Mouse (Mus musculus) myocyte (in vitro differentiated cells): ENCODE results near the gene Ptpro.

ENCODE experiments used
- CEBPB ChIP-seq: IDR thresholded peaks from 2 replicates; pipeline ENCODE4 v1.6.1; 2011; ENCODE audit warnings: mild to moderate bottlenecking, moderate library complexity; ENCODE audit not compliant: poor library complexity, insufficient read depth, severe bottlenecking
- E2F4 ChIP-seq: IDR thresholded peaks from one replicate; pipeline ENCODE4 v1.6.1; 2011; ENCODE audit warnings: mild to moderate bottlenecking, control low read depth, moderate library complexity; ENCODE audit not compliant: insufficient read depth
- MAX ChIP-seq: IDR thresholded peaks from one replicate; pipeline ENCODE4 v1.6.1; 2011; ENCODE audit warnings: low read depth, mild to moderate bottlenecking, control low read depth
- MYOD1 ChIP-seq, 3 experiments: IDR thresholded peaks; one replicate each; pipeline ENCODE4 v1.6.1; 2011; ENCODE audit warnings: control low read depth in 2 of 3, low read depth in 2 of 3, mild to moderate bottlenecking in 2 of 3, moderate library complexity in 1 of 3; ENCODE audit not compliant: insufficient read length in 2 of 3, control insufficient read depth in 1 of 3
- MYOG ChIP-seq, 3 experiments: IDR thresholded peaks; one replicate each; pipeline ENCODE4 v1.6.1; 2011; ENCODE audit warnings: control low read depth in 2 of 3, low read depth in 2 of 3, mild to moderate bottlenecking in 2 of 3; ENCODE audit not compliant: insufficient read length in 2 of 3, control insufficient read depth in 1 of 3, insufficient read depth in 1 of 3
- POLR2A ChIP-seq: IDR thresholded peaks from one replicate; pipeline ENCODE4 v1.6.1; 2011; ENCODE audit warnings: low read depth, mild to moderate bottlenecking, control low read depth, moderate library complexity; ENCODE audit not compliant: insufficient read length
- POLR2AphosphoS2 ChIP-seq: IDR thresholded peaks from one replicate; pipeline ENCODE4 v1.6.1; 2011; ENCODE audit warnings: low read depth, control low read depth; ENCODE audit not compliant: insufficient read length
- REST ChIP-seq: IDR thresholded peaks from one replicate; pipeline ENCODE4 v1.6.1; 2011; ENCODE audit warnings: mild to moderate bottlenecking, control low read depth, moderate library complexity; ENCODE audit not compliant: insufficient read depth, insufficient read length
- TCF12 ChIP-seq: IDR thresholded peaks from one replicate; pipeline ENCODE4 v1.6.1; 2011; ENCODE audit warnings: mild to moderate bottlenecking, control low read depth; ENCODE audit not compliant: poor library complexity, insufficient read depth, severe bottlenecking
- TCF3 ChIP-seq: IDR thresholded peaks from one replicate; pipeline ENCODE4 v1.6.1; 2011; ENCODE audit warnings: low read depth, control low read depth; ENCODE audit not compliant: insufficient read length
- USF1 ChIP-seq: IDR thresholded peaks from one replicate; pipeline ENCODE4 v1.6.1; 2011; ENCODE audit warnings: low read depth, mild to moderate bottlenecking, control low read depth, moderate library complexity

DNA sequence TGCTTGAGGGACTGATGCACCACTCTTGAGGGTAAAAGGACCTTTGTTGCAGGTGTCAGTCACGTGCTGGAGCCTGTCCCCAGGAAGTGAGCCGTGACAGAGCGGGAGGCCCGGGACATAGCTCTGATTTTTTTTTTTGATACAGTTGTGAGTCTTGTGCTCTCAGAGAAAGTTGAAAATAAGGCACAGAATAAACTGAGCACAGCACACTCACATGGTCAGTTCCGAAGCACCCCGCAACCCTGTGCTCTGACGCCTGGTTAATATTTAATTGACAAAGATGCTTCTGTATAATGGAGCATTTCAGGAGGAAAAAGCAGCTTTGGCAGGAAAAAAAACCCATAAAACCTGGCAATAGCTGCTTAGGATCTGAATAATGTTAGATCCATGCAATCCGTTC is 118.6 kb downstream of the Ptpro start:
- no peak for TF ChIP-seq TCF12
- TF ChIP-seq USF1: no peak
- no peak for TF ChIP-seq POLR2AphosphoS2
- no peak for TF ChIP-seq POLR2A
- TF ChIP-seq E2F4: no peak
- TF ChIP-seq MAX: no peak
- TF ChIP-seq TCF3: no peak
- TF ChIP-seq MYOG (IDR thresholded peaks at IDR 0.05; ENCODE audit: control insufficient read depth in 1 of 3, insufficient read depth in 1 of 3, insufficient read length in 2 of 3, low read depth in 2 of 3): no peak
- no peak for TF ChIP-seq CEBPB
- no peak for TF ChIP-seq MYOD1 (IDR thresholded peaks at IDR 0.05; ENCODE audit: control insufficient read depth in 1 of 3, insufficient read length in 2 of 3, low read depth in 2 of 3)
- no peak for TF ChIP-seq REST
